Mouse (Mus musculus) kidney, postnatal 25 days (tissue): ENCODE results near the gene Rasgrp3.

ENCODE experiments used
- DNase-seq, 2 experiments: peaks; one replicate each; pipeline ENCODE4 v3.0.0; 2021; ENCODE audit warnings: mixed read lengths in 2 of 2

The Rasgrp3 gene

GRCm38 (mm10) chr17:75539841-75540240, 104.1 kb downstream of the Rasgrp3 start:
- DNase-seq = no peak

DNA sequence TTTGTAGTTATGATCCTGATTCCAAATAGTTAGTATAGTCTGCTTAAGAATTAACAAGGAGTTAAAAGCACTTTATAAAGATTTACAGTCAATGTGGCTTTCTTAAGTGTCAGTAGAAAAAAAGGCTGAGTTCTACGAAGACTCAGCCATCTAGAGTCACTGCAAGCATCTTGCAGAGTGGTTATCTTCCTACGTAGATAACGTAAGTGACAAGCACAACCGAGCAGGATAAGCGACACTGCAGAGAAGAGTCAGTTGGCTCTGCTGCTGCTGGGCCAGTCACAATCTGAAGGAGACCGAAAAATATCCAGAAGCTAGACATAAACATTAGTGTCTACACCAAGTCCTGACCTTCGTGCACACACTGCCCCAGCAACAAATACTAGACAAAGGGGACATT, 107.7 kb downstream of the Rasgrp3 start:
- DNase-seq = no peak

DNA sequence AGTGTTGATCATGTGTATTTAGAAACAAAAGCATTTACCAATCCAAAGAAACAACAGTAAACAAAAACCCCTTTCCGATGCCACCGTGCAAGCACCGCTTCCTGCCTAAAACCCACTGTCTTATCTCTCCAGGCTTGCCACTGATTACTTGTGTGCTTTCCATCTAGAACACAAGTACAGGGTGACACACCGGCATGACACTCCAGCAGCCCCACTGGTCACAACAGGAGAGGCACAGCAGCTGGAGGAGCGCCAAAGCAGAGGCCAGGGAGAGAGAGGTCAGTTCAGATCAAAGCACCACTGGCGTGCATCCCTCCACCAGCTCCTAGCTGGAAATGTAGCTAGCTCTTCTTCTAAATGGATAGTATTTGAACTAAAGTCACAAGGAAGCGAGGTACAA, 108.6 kb downstream of the Rasgrp3 start:
- DNase-seq = no peak

- DNase-seq = peak; percentile 32 to 72
Observed at GRCm38 (mm10) chr17:75550771-75551413, 115.2 kb downstream of the Rasgrp3 start.

- peak; percentile 98 to 99 for DNase-seq
Observed at GRCm38 (mm10) chr17:75551512-75552400, 116.1 kb downstream of the Rasgrp3 start, which contains the start of gene Fam98a. Gene Fam98a (minus strand): TSS chr17:75551946.

GRCm38 (mm10) chr17:75557031-75557430, 121.3 kb downstream of the Rasgrp3 start:
- DNase-seq = no peak

- DNase-seq = no peak
Observed at GRCm38 (mm10) chr17:75558041-75558440, 122.3 kb downstream of the Rasgrp3 start.

- no peak for DNase-seq
Observed at GRCm38 (mm10) chr17:75575608-75576007, 139.9 kb downstream of the Rasgrp3 start.
